Mouse (Mus musculus) spleen, embryonic (tissue): Measurements from ENCODE around the gene Akt2.

Source experiments
- CTCF ChIA-PET: fragments of 350-600 bp; sonication (Branson Sonifier 250); formaldehyde crosslinking; loops from one replicate; lab custom pipeline; 2022; lab: Charles Lee

Akt2 gene

GRCm38 (mm10) chr7:27586861-27587260 is 4.5 kb upstream of the Akt2 start:
- CTCF ChIA-PET = interaction anchor here (0.6 to 1.1 kb wide), 4 partner anchors 17 to 254 kb away, joined by 3 to 15 read pairs (median 4); no protein-coding TSS in a partner anchor

- CTCF ChIA-PET = interaction anchor here (1.1 kb wide), 1 partner anchor 16 kb away, joined by 3 read pairs; no protein-coding TSS in a partner anchor
Measured at GRCm38 (mm10) chr7:27587741-27588140, 3.6 kb upstream of the Akt2 start.

- CTCF ChIA-PET = interaction anchor here (0.7 kb wide), 1 partner anchor 48 kb away, joined by 4 read pairs; no protein-coding TSS in a partner anchor
Measured at GRCm38 (mm10) chr7:27590088-27590487, 1.3 kb upstream of the Akt2 start.

- CTCF ChIA-PET = interaction anchor here (0.7 kb wide), 1 partner anchor 49 kb away, joined by 4 read pairs; no protein-coding TSS in a partner anchor
Measured at GRCm38 (mm10) chr7:27590566-27591213, 662 bp upstream of the Akt2 start.

GRCm38 (mm10) chr7:27592217-27592929 is 1.0 kb downstream of the Akt2 start:
- CTCF ChIA-PET = no interaction called here

- CTCF ChIA-PET = interaction anchor here (0.7 kb wide), 1 partner anchor 39 kb away, joined by 3 read pairs; no protein-coding TSS in a partner anchor
Measured at GRCm38 (mm10) chr7:27592934-27593645, 1.7 kb downstream of the Akt2 start.

- CTCF ChIA-PET = no interaction called here
Measured at GRCm38 (mm10) chr7:27596586-27597503, 5.5 kb downstream of the Akt2 start.

- CTCF ChIA-PET = no interaction called here
Measured at GRCm38 (mm10) chr7:27598053-27598452, 6.7 kb downstream of the Akt2 start.

GRCm38 (mm10) chr7:27601628-27602027 is 10.3 kb downstream of the Akt2 start:
- CTCF ChIA-PET = no interaction called here

- CTCF ChIA-PET = no interaction called here
Measured at GRCm38 (mm10) chr7:27602161-27602560, 10.8 kb downstream of the Akt2 start.

GRCm38 (mm10) chr7:27602835-27603234 is 11.5 kb downstream of the Akt2 start:
- CTCF ChIA-PET = interaction anchor here (0.6 kb wide), 1 partner anchor 77 kb away, joined by 3 read pairs; no protein-coding TSS in a partner anchor

- CTCF ChIA-PET = no interaction called here
Measured at GRCm38 (mm10) chr7:27604661-27605348, 13.5 kb downstream of the Akt2 start.

GRCm38 (mm10) chr7:27605499-27606285 is 14.3 kb downstream of the Akt2 start:
- CTCF ChIA-PET = no interaction called here

- CTCF ChIA-PET = no interaction called here
Measured at GRCm38 (mm10) chr7:27606481-27607254, 15.3 kb downstream of the Akt2 start.

- CTCF ChIA-PET = no interaction called here
Measured at GRCm38 (mm10) chr7:27607580-27607979, 16.2 kb downstream of the Akt2 start.

GRCm38 (mm10) chr7:27608130-27608529 is 16.8 kb downstream of the Akt2 start:
- CTCF ChIA-PET = interaction anchor here (0.5 kb wide), 1 partner anchor 43 kb away, joined by 4 read pairs; no protein-coding TSS in a partner anchor

- CTCF ChIA-PET = no interaction called here
Measured at GRCm38 (mm10) chr7:27609285-27609684, 17.9 kb downstream of the Akt2 start.

GRCm38 (mm10) chr7:27609688-27610087 is 18.3 kb downstream of the Akt2 start:
- CTCF ChIA-PET = no interaction called here

- CTCF ChIA-PET = no interaction called here
Measured at GRCm38 (mm10) chr7:27610370-27610769, 19.0 kb downstream of the Akt2 start.
